Mouse (Mus musculus): ENCODE measurements around the gene Actn4.
"Not testable (repeated sequence)": the region's sequence is repeated elsewhere in the genome, so short reads cannot be mapped to it uniquely, and the experiment has no call there.

Actn4 gene

DNA sequence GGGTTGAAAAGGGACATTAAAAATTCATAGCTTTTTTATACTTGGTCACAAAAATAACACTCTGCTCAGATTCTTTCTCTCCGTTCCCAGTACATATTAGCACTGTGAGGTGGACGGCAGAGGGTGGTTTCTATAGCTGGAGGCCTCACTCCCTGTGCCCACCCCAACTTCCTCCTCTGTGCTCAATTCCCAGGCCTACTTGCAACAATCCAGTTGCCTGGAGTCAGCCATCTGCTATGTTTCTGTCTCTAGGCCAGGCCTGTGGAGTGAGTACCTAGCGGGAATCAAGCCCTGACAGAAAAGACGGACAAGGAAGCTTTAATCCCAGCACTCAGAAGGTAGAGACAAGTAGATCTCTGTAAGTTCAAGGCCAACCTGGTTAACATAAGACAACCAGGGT, 39.5 kb downstream of the Actn4 start:
- DNase-seq, result no peak

DNA sequence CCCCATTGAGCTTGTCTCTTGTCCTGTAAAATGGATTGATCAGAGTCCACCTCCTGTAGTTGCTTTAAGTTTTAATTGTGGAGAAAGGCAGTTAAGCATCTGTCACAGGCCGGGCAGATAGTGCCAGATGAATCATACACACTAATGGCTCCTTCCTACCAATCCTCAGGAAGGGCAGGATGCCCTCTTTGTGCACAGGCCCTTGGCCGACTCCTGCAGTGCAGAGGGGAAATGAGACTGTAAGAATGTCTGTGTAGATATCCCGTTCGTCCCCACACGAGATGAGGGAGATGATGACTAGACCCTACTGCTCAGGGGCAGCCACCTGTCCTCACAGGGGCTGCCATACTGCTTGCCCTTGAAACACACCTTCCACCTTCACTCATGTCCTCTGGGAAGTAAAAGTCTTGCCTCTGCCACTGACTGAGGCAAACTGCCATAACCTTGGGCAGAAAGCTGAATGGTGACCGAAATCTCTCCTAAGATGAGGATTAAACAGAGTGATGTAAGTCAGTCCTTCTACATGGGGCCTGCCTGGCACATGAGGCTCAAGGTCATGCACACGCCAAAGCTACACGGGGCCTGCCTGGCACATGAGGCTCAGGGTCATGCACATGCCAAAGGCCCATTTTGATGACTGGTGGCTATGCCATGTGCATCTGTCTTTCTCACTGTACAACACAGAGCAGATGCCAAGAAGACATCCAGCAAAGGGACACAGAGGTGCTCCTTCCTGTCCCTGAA, 40.2 kb downstream of the Actn4 start:
- no peak for DNase-seq

DNA sequence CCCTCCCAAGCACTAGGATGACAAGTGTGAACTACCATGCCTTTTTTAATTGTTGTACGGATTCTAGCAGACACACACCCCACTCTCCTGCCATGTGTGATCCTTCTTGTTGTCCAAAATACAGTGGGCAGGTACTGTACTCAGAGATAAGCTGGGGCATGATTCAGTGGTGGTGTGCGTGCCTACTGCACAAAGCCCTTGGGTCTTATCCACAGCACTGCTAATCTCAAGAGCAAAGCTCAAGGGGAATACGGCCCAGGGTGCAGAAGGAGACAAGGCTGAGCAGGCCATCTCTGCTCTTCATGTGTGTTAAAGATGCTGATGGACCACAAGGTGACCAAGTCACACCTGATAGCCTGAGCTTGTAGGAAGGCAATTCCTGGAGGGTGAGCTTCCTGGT, 41.0 kb downstream of the Actn4 start:
- DNase-seq, result no peak

DNA sequence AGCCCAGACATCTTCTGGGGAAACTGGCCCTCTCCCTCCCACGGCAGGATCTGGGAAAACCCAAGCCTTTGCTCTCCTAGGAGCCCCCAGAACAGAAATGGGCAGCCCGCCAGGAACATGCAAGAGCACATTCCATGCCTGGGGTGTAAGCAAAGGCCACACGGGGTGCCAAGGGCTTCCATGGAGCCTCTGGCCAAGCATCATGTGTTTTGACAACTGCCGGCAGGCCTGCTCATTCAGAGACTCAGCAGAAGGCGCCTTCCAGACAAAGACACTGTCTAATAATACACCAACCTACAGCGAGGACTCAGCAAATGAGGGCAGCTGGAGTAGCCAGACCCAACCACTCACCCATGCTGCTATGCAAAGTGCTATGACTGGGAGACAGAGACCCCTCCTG, 42.3 kb downstream of the Actn4 start:
- peak; percentile 62 for DNase-seq

DNA sequence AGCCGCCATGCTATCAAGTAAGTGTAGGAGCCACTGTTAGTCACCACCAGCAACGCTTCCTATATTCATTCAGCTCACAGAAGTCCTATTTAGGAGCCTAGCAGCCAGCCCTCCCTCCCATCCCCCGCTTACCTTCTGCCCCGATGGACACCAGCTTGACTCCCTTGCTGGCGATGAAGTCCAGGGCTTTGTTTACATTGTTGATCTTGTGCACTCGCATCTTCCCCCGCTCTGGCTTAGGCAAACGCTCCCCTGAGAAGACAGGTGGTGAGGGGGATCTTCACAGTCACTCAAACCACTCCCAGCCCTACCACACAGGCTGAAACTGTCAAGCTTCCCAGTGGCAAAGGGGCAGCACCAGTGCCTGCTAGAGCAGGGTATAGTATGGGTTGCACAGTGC, 43.6 kb downstream of the Actn4 start:
- no peak for DNase-seq

DNA sequence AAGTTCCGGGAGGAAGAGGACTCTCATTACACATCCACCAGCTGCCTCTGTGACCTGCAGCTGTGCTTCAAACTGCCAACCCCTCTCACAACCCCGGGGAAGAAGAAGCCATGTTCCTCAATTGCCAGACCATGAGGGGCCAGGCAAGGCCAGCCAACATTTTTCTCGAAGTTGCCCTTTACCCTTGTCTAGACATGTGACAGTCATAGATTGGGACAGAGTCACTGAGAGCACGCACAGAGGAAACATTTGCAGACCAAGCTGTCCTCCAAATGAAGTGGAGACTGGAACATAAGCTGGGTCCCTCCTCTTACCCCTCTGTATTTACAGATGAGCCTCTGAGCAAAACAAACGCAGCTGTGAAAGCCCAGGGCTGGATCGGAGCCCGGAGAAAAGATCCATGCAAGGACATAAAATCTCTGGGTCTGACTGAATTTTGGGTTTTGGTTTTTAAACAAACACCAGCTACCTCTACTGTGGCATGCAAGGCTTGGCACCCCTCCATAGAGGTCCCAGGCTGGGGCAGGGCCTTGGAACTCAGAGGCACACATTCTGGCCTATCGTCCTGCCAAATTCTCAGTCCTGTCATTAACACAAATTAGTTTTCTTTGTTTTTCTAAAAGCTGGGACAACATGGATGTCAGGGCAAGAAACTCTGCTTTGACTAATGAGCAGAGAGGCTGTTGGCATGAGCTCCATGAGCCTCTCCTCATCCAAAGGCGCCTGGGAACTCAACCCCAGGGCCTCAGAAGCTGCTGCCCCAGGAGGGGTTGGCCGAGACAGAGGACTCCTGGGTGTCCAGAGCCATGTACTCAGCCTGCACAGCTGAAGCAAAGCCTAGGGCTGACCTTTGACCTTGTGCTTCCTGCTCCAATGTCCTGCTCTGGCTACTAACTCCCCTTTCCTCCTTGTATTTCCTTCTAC, 44.4 kb downstream of the Actn4 start:
- DNase-seq, result peak; percentile 55

DNA sequence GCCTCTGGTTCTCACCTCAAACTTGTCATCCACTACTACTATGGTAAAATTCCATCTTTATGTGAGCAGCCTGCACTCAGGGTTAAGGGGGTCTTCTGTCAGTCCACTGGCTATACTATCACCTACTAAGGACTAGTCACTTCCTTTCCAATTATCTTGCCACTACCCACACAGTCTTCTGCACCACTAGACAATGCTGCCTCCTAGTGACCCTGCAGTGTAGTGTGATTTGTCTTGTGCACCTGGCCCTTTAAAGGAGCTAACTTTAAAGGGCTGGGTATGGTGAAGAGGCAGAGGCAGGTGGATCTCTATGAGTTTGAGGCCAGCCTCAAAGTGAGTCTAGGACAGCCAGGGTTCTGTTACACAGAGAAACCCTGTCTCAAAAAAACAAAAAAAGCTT, 45.6 kb downstream of the Actn4 start:
- no peak for DNase-seq

DNA sequence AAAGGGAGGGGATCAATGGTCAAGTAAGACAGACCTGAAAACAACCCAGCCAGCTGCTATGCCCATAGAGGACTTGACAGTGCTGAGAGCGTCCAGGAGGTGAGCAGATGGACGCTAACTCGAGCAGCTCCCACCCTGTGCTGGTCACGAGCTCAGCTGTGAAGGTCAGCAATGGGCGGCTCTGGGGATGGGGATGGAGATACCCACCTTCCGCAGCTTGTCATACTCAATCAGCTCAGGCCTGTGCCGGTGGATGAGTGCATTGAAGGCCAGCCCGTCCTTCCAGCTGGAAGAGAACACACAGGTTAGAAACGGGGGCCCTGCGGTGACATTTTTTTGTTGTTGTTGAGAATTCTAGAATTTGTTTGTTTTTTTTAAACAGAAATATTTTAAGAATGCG, 49.0 kb downstream of the Actn4 start:
- no peak for DNase-seq

DNA sequence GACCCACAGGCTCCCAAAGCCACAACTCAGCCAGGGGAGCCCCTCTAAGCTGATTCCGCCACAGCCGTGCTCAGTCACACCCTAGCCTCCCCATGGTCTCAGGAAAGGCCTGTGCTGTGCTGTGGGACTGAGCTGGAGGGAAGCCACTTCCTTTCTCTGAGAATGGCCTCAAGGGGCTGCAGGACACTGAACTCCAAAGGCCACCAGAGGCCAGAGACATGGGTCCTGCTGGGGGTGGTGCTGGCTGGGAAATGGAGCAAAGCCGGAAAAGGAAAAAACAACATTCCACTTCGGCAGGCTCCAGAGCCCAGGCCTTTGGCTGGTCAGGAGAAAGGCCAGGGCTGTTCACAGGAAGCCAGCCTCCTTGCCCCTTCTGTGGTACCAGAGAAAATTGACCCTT, 50.5 kb downstream of the Actn4 start:
- no peak for DNase-seq

DNA sequence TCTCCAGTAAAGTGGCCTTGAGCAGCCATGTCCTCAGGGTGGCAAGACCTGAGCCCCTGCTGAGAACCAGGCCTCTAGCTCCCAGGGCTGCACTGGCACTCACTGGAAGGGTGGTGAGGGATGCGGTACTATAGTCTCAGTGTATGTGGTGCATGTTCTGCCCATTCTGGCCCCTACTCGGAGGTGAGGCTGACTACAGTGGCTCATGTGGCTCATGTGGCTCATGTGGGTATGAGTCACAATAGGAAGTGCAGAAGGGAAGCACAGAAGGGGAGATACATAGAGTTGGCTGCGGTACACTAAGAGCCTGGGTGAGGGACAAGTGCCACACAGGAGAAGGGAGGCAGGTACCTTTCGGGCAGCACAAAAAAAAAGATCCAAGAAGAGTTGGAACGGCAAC, 54.9 kb downstream of the Actn4 start:
- no peak for DNase-seq

DNA sequence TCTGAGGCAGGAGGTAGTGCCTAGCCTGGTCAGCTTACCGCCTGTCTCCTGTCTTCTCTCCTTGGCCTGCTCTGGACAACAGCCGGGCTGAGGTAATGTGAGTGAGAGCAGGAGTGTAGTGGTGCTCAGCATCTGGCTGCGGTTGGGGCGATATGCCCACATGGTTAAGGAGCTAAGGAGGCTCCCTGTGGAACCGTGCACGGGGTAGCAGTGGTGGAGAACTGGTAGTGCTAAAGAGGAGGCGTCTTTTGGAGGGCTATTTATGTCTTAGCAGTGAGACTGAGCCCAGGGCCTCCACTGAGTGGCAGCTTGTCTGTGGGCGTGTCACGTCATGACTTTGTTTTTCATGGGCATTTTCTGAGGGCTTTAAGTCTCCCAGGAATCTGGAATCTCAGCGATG, 58.4 kb downstream of the Actn4 start:
- peak; percentile 67 for DNase-seq

DNA sequence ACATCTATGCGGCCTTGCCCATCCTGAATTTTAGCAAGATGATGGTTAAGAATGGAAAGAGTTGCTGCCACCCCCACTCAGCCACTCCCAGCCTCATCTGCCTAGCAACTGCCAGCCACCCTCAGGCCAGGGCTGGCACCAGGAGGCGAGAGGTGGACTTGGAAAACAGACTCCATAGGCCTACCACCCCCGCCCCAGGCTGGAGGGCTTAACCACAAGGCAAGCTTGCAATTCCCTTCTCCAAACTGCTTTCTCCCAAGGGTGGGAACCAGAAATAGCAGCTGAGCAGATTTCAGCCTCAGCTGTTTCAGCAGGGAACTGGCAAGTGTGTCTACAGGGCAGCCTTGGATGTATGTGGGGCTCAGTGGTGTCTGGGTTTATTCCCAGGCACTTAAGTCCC, 59.3 kb downstream of the Actn4 start:
- peak; percentile 60 for DNase-seq

DNA sequence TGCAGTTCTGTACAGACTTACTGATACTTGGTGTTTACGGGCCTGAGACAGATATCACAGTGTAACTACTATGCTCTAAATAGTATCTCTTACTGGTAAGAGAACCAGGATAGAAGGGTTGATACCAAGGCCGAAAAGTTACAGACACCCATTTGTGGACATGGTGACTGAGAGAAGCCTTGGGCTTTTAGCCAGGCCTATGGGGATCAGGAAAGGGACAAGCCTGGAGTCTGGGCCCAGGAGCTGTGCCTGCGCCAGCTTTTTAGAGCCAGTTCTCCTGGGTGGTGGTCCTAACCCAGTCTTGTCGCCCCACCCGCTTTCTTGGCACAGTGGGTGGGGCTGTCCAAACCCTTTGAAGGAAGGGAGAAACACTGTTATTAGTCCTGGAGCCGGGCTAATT, 60.0 kb downstream of the Actn4 start:
- DNase-seq, result no peak

DNA sequence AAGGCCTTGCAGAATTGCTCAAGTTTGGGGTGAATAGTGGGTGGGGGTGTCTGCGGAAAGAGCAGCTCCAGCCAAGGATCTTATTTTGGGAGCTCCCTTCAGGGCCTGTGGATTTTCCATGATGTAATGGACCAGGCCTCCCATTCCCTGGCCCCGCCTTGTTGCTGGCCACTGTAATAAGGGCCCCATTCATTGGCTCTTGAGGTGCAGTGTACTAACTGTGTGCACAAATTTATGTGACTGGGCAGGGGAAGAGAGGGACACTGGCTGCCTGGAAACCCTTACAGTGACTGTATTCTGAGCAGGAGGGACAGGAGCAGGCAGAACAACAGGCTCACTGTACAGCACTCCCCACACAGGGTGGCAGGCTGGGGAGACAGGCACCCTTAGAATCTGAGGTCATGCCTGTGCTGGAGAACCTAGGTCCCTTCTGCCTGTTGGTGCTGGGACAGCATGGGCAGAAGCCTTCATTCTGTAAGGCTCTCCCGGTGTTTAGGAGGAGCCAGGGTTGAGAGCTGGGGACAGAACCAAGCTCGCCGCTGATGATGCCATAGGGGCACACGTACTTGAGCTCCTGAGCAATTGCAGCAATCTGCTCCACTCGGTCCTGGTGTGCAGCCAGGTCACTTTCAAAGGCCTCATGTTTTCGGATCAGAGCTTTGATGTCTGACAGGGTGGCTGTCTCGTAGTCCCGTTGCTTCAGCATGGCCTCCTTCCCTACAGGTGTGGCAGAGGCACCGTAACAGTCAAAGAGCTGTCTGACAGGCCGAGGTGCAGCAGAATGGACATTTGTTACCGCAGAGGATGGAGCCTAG, 60.6 kb downstream of the Actn4 start:
- no peak for DNase-seq

DNA sequence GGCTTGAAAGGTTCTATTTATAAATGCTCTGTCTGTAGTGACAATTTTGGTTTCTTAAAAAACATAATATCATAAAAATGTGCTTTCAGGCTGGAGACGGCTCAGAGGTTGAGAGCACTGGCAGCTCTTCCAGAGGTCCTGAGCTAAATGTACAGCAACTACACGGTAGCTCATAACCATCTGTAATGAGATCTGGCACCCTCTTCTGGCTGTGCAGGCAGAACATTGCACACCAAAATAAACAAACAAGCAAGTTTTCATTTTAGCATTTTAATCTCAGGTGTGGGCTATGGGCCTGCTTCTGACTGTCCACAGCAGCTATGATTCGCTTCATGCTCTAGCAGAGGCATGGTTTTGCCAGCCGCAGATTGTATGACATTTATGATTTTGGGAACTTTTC, 62.2 kb downstream of the Actn4 start:
- no peak for DNase-seq

DNA sequence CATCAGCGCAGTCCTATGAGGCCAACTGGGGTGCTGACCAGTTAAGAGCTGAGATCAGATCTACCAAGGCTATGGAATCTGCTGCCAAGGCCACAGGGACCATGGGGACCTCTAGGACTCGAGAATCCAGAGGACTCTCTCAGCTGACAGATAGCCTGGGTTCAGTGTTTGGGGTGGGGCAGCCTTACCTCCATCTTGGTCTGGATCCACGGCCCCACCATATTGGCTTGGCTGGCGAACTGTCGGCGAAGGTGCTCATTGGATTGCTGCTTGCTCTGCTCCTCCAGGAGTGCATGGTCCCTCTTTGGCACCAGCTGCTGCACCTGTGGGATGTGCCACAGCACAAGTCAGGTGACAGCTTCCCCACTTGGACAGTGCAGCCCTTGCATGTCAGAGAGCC, 64.5 kb downstream of the Actn4 start:
- no peak for DNase-seq

DNA sequence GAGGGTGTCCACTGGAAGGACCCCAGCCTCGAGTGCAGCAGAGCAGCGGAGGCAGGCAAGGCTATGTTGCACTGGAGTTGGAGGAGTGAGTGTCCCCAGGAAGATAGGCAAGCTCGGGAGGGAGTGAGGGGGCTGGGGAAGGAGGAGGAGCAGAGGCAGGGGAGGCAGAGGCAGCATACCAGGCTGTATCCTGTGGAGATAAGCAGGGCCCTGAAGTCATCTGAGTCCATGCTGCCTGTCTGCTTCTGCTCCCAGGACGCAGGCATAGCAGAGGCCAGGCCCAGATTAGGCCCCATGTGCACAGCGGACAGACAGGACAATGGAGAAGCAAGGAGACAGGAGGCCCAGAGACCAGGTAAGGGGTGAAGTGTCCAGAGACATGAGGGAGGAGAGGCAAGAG, 67.2 kb downstream of the Actn4 start:
- no peak for DNase-seq

DNA sequence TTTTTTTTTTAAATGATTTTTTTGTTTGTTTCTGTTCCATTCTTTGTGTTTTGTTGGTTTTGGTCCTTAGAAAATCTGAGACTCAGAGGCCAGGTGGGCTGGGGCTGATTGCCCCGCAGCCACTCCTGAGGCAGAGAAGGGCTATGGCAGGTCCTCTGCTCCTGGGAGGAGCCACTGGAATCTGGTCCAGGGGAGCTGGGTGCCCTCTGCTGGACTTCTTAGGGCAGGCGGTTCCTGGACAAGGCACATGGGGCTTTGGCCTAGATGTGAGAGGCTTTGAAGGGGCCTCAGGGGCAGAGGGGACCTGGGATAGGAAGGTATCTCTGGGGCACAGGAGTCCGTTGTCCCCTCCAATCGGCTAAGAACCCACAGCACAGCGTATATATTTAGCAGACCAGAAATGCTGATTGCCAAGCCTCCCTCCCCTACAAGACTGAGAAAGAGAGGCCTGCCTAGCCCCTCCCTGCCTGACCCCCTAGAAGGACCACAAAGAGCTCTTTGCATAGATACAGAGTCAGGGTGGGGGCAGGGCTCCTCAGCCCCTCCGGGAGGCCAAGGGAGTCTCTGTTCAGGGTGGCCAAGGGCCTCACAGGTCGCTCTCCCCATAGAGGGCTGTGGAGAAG, 68.4 kb downstream of the Actn4 start:
- peak; percentile 48 for DNase-seq

DNA sequence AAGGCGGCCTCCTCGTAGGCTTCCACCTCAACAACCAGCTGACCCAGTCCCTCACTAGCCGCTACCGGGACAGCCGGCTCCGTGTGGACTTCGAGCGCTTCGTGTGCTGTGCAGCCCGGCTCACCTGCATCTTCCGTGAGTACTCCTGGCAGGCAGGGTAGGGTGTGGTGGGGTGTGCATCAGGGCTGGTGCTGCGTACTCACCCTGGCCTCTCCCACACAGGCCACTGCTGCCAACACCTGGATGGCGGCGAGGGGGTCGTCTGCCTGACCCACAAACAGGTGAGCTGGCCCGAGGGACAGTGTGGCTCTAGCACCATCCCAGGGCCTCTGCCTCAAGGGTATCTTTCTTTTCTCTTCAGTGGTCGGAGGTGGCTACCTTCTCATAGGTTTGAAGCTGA, 69.5 kb downstream of the Actn4 start:
- no peak for DNase-seq

DNA sequence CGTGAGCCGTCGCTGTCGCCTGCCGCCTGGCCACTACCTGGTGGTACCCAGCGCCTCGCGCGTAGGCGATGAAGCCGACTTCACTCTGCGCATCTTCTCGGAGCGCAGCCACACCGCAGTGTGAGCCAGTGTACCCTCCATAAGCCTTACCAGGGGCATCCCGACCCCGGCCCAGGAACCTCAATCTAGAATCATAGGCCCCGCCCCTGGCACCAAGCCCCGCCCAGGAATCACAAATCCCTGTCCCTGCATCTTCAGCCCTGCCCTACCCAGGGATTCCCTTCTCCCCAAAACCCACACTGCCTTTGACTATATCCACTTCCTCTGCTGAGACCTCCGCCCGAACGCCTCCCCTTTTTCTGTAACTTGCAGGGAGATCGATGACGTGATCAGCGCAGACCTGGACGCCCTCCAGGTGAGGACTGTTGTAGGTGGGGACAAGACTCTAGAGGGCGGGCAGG, 73.4 kb downstream of the Actn4 start:
- DNase-seq, result peak; percentile 46

DNA sequence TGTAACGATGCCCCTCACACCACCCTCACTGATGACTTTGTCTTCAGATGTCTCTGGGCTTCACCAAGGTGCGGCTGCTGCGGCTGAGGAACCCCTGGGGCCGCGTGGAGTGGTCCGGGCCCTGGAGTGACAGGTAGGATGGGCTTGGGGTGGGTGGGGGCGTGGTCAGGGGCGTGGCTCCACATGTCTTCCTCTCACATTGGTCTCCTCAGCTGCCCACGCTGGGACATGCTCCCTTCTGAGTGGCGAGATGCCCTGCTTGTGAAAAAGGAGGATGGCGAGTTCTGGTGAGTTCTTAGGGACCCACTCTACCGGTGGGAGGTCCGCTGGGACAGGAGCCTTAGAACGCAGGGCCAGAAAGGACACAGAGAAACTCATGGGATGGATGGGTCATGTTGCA, 75.7 kb downstream of the Actn4 start:
- DNase-seq, result no peak

DNA sequence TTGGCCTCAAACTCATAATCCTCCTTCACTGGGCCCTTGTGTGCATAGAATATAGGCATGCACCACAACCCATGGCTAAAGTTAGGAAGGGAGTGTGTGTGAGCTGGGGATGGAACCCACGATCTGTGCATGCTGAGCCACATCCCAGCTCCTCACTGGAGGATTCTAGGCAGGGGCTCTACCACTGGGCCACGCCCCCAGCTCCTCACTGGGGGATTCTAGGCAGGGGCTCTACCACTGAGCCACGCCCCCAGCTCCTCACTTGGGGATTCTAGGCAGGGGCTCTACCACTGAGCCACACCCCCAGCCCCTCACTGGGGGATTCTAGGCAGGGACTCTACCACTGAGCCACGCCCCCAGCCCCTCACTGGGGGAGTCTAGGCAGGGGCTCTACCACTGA, 78.4 kb downstream of the Actn4 start:
- not testable (repeated sequence) for DNase-seq

DNA sequence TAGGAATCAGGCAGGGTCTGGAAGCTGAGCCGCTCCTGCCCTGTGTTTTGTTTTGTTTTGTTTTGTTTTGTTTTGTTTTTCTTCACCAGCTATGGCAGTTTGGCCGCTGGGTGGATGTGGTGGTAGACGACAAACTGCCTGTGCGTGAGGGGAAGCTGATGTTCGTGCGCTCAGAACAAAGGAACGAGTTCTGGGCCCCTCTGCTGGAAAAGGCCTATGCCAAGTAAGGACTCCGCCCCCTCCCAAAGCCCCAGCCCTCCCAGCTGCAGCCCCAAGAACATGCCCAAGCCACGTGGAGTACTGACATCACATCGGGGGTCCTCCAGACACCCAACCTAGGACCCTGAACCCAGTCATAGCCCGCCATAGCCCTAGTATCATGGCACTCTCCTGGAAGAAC, 79.1 kb downstream of the Actn4 start:
- DNase-seq, result no peak

All from right cerebral cortex, postnatal 14 days (tissue).